Mouse (Mus musculus): ENCODE measurements at regions not wholly inside any gene's neighbourhood (a gene's known extent, or its start where the extent isn't known, plus 50 kb on each side); places are given as distances from the start of the nearest gene placed in this dataset.

- no peak overlapping the region for H3K9ac ChIP-seq (replicated peaks; ENCODE audit: low read depth, low read length)
- H3K36me3 ChIP-seq (ENCODE audit: control insufficient read depth, insufficient read depth, low read length) = no peaks in the 10 kb centered on the region
- no peak overlapping the region for H3K4me2 ChIP-seq (ENCODE audit: low read depth, low read length)
- WGBS = 71% methylated on average over 14 of the region's 14 CpGs
- ATAC-seq (ENCODE audit: low read depth) = no peak
- H3K27me3 ChIP-seq (ENCODE audit: control insufficient read depth, insufficient read depth, low read length) = no peaks in the 10 kb centered on the region
- H3K9me3 ChIP-seq (ENCODE audit: control insufficient read depth, low read length) = no peaks in the 10 kb centered on the region
- H3K4me3 ChIP-seq (ENCODE audit: low read depth, low read length) = no peak overlapping the region
- H3K27ac ChIP-seq (ENCODE audit: low read depth, low read length) = no peak overlapping the region
- H3K4me1 ChIP-seq (ENCODE audit: control insufficient read depth, insufficient read depth, low read length) = no peaks in the 10 kb centered on the region
These were observed 75.8 kb downstream of the Rnd3 start for GRCm38 (mm10) chr2:51073040-51073594.

GRCm38 (mm10) chr2:51072346-51072885, 76.5 kb downstream of the Rnd3 start:
- no peaks in the 10 kb centered on the region for H3K9me3 ChIP-seq (ENCODE audit: control insufficient read depth, low read length)
- H3K4me2 ChIP-seq (ENCODE audit: low read depth, low read length) = no peak overlapping the region
- H3K9ac ChIP-seq (replicated peaks; ENCODE audit: low read depth, low read length) = no peak overlapping the region
- H3K4me1 ChIP-seq (ENCODE audit: control insufficient read depth, insufficient read depth, low read length) = no peaks in the 10 kb centered on the region
- no peak overlapping the region for H3K27ac ChIP-seq (ENCODE audit: low read depth, low read length)
- no peaks in the 10 kb centered on the region for H3K36me3 ChIP-seq (ENCODE audit: control insufficient read depth, insufficient read depth, low read length)
- H3K27me3 ChIP-seq (ENCODE audit: control insufficient read depth, insufficient read depth, low read length) = no peaks in the 10 kb centered on the region
- 82% methylated on average over 6 of the region's 6 CpGs for WGBS
- no peak overlapping the region for H3K4me3 ChIP-seq (ENCODE audit: low read depth, low read length)
- no peak for ATAC-seq (ENCODE audit: low read depth)

DNA sequence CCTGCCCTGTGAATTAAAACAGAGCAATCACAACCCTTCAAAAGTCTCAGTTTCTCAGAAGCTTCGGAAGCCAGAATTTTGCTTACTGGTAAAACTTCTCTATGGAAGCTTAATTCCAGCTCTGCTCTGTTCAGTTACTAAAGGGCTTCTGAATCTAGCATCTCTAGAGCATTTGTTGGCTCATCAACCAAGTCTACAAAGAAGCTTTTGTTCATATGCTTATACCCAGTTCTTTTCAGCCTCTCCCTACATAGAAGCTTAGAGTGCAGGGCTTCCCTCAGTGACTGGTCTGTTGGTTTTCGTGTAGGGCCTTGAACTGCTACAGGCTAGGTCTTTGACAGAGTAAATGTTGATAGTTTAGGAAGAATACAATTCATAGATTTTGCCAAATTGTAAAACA, 78.0 kb downstream of the Rnd3 start:
- Histone ChIP-seq H3K27ac (ENCODE audit: low read depth, low read length) (no peak overlapping the region), H3K4me1 (ENCODE audit: control insufficient read depth, insufficient read depth, low read length) (no peaks in the 10 kb centered on the region; the same call in 1 of the 2 replicates), H3K9me3 (ENCODE audit: control insufficient read depth, low read length) (no peaks in the 10 kb centered on the region), H3K9ac (replicated peaks; ENCODE audit: low read depth, low read length) (no peak overlapping the region), H3K27me3 (ENCODE audit: control insufficient read depth, insufficient read depth, low read length) (no peaks in the 10 kb centered on the region), H3K4me3 (ENCODE audit: low read depth, low read length) (no peak overlapping the region), H3K4me2 (ENCODE audit: low read depth, low read length) (no peak overlapping the region), H3K36me3 (ENCODE audit: control insufficient read depth, insufficient read depth, low read length) (no peaks in the 10 kb centered on the region)
- ATAC-seq (ENCODE audit: low read depth) = no peak
- 67% methylated on average over 2 of the region's 2 CpGs for WGBS

DNA sequence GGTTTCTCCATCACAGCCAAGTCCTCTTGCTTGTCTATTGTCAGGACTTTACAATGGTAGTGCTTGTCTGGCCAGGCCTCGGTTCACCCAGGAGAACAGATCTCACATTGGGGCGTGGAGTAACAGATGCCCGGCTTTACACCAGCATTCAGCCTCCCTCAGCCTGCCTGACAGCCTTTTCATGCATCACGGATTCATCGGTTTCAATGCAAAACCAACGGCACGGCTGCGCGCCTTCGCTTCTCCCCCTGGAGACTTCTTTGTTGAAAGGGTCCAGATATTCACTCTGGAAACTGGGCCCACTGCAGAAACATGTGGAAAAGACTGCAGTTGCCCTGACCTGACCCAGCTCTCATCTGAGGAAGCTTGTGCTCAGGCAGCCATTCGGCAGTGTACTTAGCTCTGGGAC, 82.5 kb downstream of the Rnd3 start:
- Histone ChIP-seq H3K36me3 (ENCODE audit: control insufficient read depth, insufficient read depth, low read length) (no peaks in the 10 kb centered on the region), H3K27me3 (ENCODE audit: control insufficient read depth, insufficient read depth, low read length) (no peaks in the 10 kb centered on the region), H3K27ac (ENCODE audit: low read depth, low read length) (peak overlapping the region; percentile 34; the same call in 1 of the 2 replicates), H3K4me1 (ENCODE audit: control insufficient read depth, insufficient read depth, low read length) (no peaks in the 10 kb centered on the region; the same call in 1 of the 2 replicates), H3K4me2 (ENCODE audit: low read depth, low read length) (no peak overlapping the region; the same call in 1 of the 2 replicates), H3K4me3 (ENCODE audit: low read depth, low read length) (no peak overlapping the region), H3K9ac (replicated peaks; ENCODE audit: low read depth, low read length) (no peak overlapping the region), H3K9me3 (ENCODE audit: control insufficient read depth, low read length) (no peaks in the 10 kb centered on the region)
- 24% methylated on average over 11 of the region's 11 CpGs for WGBS
- ATAC-seq (ENCODE audit: low read depth) = peak; percentile 91

GRCm38 (mm10) chr2:51065821-51066220, 83.1 kb downstream of the Rnd3 start:
- H3K9me3 ChIP-seq (ENCODE audit: control insufficient read depth, low read length) = no peaks in the 10 kb centered on the region
- no peak overlapping the region for H3K9ac ChIP-seq (replicated peaks; ENCODE audit: low read depth, low read length)
- no peaks in the 10 kb centered on the region for H3K27me3 ChIP-seq (ENCODE audit: control insufficient read depth, insufficient read depth, low read length)
- no peak overlapping the region for H3K4me2 ChIP-seq (ENCODE audit: low read depth, low read length)
- H3K4me1 ChIP-seq (ENCODE audit: control insufficient read depth, insufficient read depth, low read length) = no peaks in the 10 kb centered on the region; the same call in 1 of the 2 replicates
- no peak overlapping the region for H3K27ac ChIP-seq (ENCODE audit: low read depth, low read length)
- no peaks in the 10 kb centered on the region for H3K36me3 ChIP-seq (ENCODE audit: control insufficient read depth, insufficient read depth, low read length)
- 0 out of 2 replicates have a peak, but pooled peaks have one; percentile 4 for ATAC-seq (ENCODE audit: low read depth)
- H3K4me3 ChIP-seq (ENCODE audit: low read depth, low read length) = no peak overlapping the region
- 45% methylated on average over 6 of the region's 6 CpGs for WGBS

GRCm38 (mm10) chr2:51064821-51065220, 84.1 kb downstream of the Rnd3 start:
- WGBS = 33% methylated on average over 4 of the region's 4 CpGs
- H3K9me3 ChIP-seq (ENCODE audit: control insufficient read depth, low read length) = no peaks in the 10 kb centered on the region
- H3K27me3 ChIP-seq (ENCODE audit: control insufficient read depth, insufficient read depth, low read length) = no peaks in the 10 kb centered on the region
- no peaks in the 10 kb centered on the region for H3K36me3 ChIP-seq (ENCODE audit: control insufficient read depth, insufficient read depth, low read length)
- ATAC-seq (ENCODE audit: low read depth) = no peak
- no peak overlapping the region for H3K27ac ChIP-seq (ENCODE audit: low read depth, low read length)
- H3K4me3 ChIP-seq (ENCODE audit: low read depth, low read length) = no peak overlapping the region
- no peaks in the 10 kb centered on the region; the same call in 1 of the 2 replicates for H3K4me1 ChIP-seq (ENCODE audit: control insufficient read depth, insufficient read depth, low read length)
- no peak overlapping the region for H3K9ac ChIP-seq (replicated peaks; ENCODE audit: low read depth, low read length)
- H3K4me2 ChIP-seq (ENCODE audit: low read depth, low read length) = no peak overlapping the region

DNA sequence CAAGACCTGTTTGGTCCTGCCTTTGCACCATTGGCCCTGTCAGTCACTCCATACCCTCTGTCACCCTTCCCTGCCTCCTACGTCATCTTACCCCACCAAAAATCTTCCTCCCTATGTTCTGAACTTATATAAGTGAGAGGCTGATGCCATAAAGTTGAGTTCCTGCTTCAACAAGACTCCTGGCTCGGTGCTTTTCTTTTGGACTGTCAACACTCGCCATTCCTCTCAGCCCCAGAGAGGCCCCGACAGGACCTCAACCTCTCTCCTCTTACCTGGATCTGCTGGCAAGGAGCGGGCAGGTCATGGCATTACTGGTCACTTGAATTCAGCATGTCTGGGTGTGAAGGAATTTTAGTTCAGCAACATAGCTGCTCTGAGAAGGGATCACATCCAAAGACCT, 86.9 kb downstream of the Rnd3 start:
- no peaks in the 10 kb centered on the region; the same call in 1 of the 2 replicates for H3K4me1 ChIP-seq (ENCODE audit: control insufficient read depth, insufficient read depth, low read length)
- no peaks in the 10 kb centered on the region for H3K27me3 ChIP-seq (ENCODE audit: control insufficient read depth, insufficient read depth, low read length)
- H3K36me3 ChIP-seq (ENCODE audit: control insufficient read depth, insufficient read depth, low read length) = no peaks in the 10 kb centered on the region
- no peak overlapping the region for H3K4me3 ChIP-seq (ENCODE audit: low read depth, low read length)
- no peak overlapping the region for H3K4me2 ChIP-seq (ENCODE audit: low read depth, low read length)
- no peak overlapping the region for H3K27ac ChIP-seq (ENCODE audit: low read depth, low read length)
- 94% methylated on average over 5 of the region's 5 CpGs for WGBS
- ATAC-seq (ENCODE audit: low read depth) = no peak
- no peaks in the 10 kb centered on the region for H3K9me3 ChIP-seq (ENCODE audit: control insufficient read depth, low read length)
- H3K9ac ChIP-seq (replicated peaks; ENCODE audit: low read depth, low read length) = no peak overlapping the region

DNA sequence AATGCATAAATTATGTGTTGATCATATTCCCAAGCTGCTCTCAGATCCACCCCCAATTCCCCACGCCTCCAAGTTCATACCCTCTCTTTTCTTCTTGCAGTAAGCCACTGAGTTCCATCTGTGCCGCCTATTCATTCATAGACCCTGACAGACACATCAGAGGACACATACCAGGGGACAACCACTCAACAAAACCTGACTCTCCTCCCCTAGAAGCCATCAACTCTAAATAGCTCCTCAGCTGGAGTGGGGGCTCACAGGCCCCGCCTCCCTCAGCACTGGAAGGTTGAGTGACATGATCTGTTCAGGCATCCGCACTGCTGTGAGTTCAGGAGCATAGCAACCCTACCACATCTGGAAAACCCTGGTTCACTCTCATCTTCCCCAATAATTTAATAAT, 90.8 kb downstream of the Rnd3 start:
- Histone ChIP-seq H3K4me1 (ENCODE audit: control insufficient read depth, insufficient read depth, low read length) (no peaks in the 10 kb centered on the region), H3K27me3 (ENCODE audit: control insufficient read depth, insufficient read depth, low read length) (no peaks in the 10 kb centered on the region), H3K9me3 (ENCODE audit: control insufficient read depth, low read length) (no peaks in the 10 kb centered on the region), H3K4me3 (ENCODE audit: low read depth, low read length) (no peak overlapping the region), H3K36me3 (ENCODE audit: control insufficient read depth, insufficient read depth, low read length) (no peaks in the 10 kb centered on the region), H3K9ac (replicated peaks; ENCODE audit: low read depth, low read length) (no peak overlapping the region), H3K27ac (ENCODE audit: low read depth, low read length) (no peak overlapping the region), H3K4me2 (ENCODE audit: low read depth, low read length) (no peak overlapping the region)
- 80% methylated on average over 4 of the region's 4 CpGs for WGBS
- ATAC-seq (ENCODE audit: low read depth) = no peak

DNA sequence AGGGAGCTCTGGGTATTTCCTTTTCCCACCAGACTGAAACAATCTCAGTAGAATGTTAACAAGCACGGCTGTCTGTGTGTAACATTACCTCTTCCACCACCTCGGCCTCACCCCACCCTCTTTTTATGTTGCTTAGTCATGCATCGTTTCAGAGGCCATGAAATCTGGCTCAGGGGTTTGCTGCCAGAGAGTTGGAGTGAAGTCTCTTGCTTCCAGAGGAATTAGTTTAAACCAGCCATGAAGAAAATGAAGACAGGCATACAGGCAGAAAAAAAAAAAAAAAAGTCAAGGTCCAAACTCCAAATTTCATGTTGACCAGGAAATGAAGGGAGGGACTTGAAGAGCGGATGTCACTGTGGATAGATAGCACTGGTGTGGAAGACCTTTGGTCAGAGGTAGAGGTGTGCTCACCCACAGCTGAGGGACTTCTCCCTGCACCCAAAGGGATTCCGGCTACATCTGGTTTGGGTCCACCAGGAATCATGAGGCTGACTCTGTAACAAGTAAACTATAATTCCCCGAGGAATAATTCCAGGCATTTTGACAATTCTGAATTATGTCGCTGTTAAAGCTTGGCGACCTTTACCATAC, 92.7 kb downstream of the Rnd3 start:
- WGBS = 43% methylated on average over 8 of the region's 8 CpGs
- H3K9ac ChIP-seq (replicated peaks; ENCODE audit: low read depth, low read length) = no peak overlapping the region
- ATAC-seq (ENCODE audit: low read depth) = no peak

More for the DNA sequence above, 92.7 kb downstream of the Rnd3 start:
- Histone ChIP-seq H3K27ac (ENCODE audit: low read depth, low read length) (no peak overlapping the region), H3K4me3 (ENCODE audit: low read depth, low read length) (no peak overlapping the region), H3K36me3 (ENCODE audit: control insufficient read depth, insufficient read depth, low read length) (no peaks in the 10 kb centered on the region), H3K9me3 (ENCODE audit: control insufficient read depth, low read length) (no peaks in the 10 kb centered on the region), H3K4me1 (ENCODE audit: control insufficient read depth, insufficient read depth, low read length) (no peaks in the 10 kb centered on the region), H3K4me2 (ENCODE audit: low read depth, low read length) (no peak overlapping the region), H3K27me3 (ENCODE audit: control insufficient read depth, insufficient read depth, low read length) (no peaks in the 10 kb centered on the region)
